Mouse (Mus musculus) cerebellum, adult 18-20 months (tissue): ENCODE data around the gene Plbd1.

Experiments used
- DNase-seq, 2 experiments: peaks; one replicate each; pipeline ENCODE4 v3.0.0; 2021

Plbd1 gene

GRCm38 (mm10) chr6:136661706-136662016, at the start of gene Plbd1:
Plbd1 (minus strand) TSS chr6:136661928.
- DNase-seq: no peak

- no peak for DNase-seq
These were observed 48.7 kb upstream of the Plbd1 start for GRCm38 (mm10) chr6:136710408-136710807.

- no peak for DNase-seq
These were observed 46.9 kb upstream of the Plbd1 start for GRCm38 (mm10) chr6:136708597-136708996.

- no peak for DNase-seq
These were observed 40.1 kb upstream of the Plbd1 start for GRCm38 (mm10) chr6:136701878-136702277.

- DNase-seq: no peak
These were observed 39.5 kb upstream of the Plbd1 start for GRCm38 (mm10) chr6:136701185-136701584.

- DNase-seq: no peak
These were observed 29.6 kb upstream of the Plbd1 start for GRCm38 (mm10) chr6:136691314-136691713.

- DNase-seq: no peak
These were observed 28.8 kb upstream of the Plbd1 start for GRCm38 (mm10) chr6:136690527-136690926.

- no peak for DNase-seq
These were observed 28.2 kb upstream of the Plbd1 start for GRCm38 (mm10) chr6:136689790-136690413.

- no peak for DNase-seq
These were observed 23.7 kb upstream of the Plbd1 start for GRCm38 (mm10) chr6:136685433-136685832.

GRCm38 (mm10) chr6:136683410-136684334, 21.9 kb upstream of the Plbd1 start:
- no peak for DNase-seq

- no peak for DNase-seq
These were observed 17.7 kb upstream of the Plbd1 start for GRCm38 (mm10) chr6:136679381-136679780.

- no peak for DNase-seq
These were observed 13.2 kb upstream of the Plbd1 start for GRCm38 (mm10) chr6:136674935-136675334.

GRCm38 (mm10) chr6:136672467-136672866, 10.7 kb upstream of the Plbd1 start:
- DNase-seq: no peak

GRCm38 (mm10) chr6:136669274-136669673, 7.5 kb upstream of the Plbd1 start:
- DNase-seq: no peak

GRCm38 (mm10) chr6:136668266-136668986, 6.7 kb upstream of the Plbd1 start:
- DNase-seq: no peak

- no peak for DNase-seq
These were observed 335 bp upstream of the Plbd1 start for GRCm38 (mm10) chr6:136662063-136662462.

- DNase-seq: peak in 1 of 2 experiments; percentile 4
These were observed 660 bp downstream of the Plbd1 start for GRCm38 (mm10) chr6:136660831-136661705.

GRCm38 (mm10) chr6:136659226-136659625, 2.5 kb downstream of the Plbd1 start:
- no peak for DNase-seq

- no peak for DNase-seq
These were observed 3.4 kb downstream of the Plbd1 start for GRCm38 (mm10) chr6:136658303-136658702.

GRCm38 (mm10) chr6:136655786-136656185, 5.9 kb downstream of the Plbd1 start:
- no peak for DNase-seq

GRCm38 (mm10) chr6:136654470-136654869, 7.3 kb downstream of the Plbd1 start:
- DNase-seq: no peak

GRCm38 (mm10) chr6:136653331-136653730, 8.4 kb downstream of the Plbd1 start:
- no peak for DNase-seq

GRCm38 (mm10) chr6:136650664-136651063, 11.1 kb downstream of the Plbd1 start:
- no peak for DNase-seq
